Mouse (Mus musculus): Measurements from ENCODE around the gene Prom1. TPM values are rescaled to one million over a fixed set of nuclear protein-coding genes. Genes with fewer than 3 reads are reported as not detected.
A peak's percentile ranks its signal among the peaks of the same experiment; 100 is the strongest.
"Not testable (repeated sequence)": the region's sequence is repeated elsewhere in the genome, so short reads cannot be mapped to it uniquely, and the experiment has no call there.

The Prom1 gene
- 2.3 TPM in 1 of 2 replicates, not detected in the other for total RNA-seq (2014; fragmentation: Nextera tagmentation)
- total RNA-seq (2017), result 0.28 TPM in 1 of 2 replicates, not detected in the other

- ATAC-seq (replicated peaks; ENCODE audit: low FRiP score, low TSS enrichment, poor library complexity, severe bottlenecking), result 0 out of 2 replicates have a peak, but pooled peaks have one; percentile 26
Measured at GRCm38 (mm10) chr5:44101231-44102110, at the start of gene Prom1. TSS of gene Prom1 (minus strand) at chr5:44102032.

DNA sequence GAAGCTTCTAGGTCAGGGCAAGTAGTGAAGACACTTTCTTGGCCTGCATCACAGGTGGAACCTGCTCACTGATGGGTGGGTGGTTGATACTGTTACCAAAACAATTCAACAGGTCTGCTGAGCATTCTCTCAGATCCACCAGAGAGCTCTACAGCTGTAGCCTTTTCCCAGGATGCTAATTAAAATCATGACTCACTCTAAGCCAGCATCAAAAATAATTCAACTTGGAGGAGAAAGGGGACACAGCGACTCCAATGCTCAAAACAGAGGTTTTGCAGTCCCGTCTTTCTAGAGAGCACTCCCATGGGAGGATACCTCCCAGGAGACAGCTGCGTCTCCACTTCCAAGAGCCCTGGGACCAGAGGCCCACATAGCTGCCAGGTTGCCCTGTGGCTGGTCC, 45.9 kb upstream of the Prom1 start:
- no peak for ATAC-seq (replicated peaks; ENCODE audit: low FRiP score, low TSS enrichment, poor library complexity, severe bottlenecking)

DNA sequence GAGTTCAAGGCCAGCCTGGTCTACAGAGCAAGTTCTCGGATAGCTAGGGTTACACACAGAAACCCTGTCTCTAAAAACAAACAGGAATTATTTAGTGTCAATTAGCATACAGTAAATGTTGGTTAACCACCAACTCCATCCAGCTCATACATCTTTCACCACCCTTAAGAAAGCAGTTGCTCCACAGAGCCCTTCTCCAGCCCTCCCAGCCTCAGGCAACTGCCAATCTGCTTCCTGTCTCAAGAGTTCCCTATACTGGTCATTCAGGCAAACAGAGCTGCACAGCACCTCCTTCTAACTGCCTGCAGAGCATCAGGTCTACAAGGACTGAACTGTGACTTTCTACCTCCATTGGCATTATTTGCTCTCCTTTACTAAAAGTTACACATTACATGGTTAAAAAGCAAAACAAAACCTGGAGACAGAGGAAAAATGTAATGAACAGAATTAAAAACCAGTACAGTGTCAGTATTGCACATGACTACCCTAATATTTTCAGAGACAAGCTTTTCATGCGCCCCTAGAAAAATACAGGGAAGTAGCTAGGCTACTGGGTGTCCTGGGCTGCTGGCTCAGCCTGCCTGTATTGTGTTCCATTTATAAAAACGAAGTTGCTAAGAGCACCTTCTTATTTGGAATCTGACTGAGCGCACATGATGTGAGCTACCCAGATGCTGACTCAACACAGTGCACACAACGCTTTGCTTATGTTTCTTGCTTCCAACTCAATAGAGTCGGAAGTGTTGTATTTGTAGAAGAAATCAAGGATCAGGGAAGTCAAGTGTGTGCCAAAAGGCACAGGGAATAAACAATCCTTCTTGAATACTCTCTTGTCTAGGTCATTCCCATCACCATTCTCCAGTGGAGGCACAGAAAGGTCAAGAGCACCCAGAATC, 44.9 kb upstream of the Prom1 start:
- no peak for ATAC-seq (replicated peaks; ENCODE audit: low FRiP score, low TSS enrichment, poor library complexity, severe bottlenecking)

DNA sequence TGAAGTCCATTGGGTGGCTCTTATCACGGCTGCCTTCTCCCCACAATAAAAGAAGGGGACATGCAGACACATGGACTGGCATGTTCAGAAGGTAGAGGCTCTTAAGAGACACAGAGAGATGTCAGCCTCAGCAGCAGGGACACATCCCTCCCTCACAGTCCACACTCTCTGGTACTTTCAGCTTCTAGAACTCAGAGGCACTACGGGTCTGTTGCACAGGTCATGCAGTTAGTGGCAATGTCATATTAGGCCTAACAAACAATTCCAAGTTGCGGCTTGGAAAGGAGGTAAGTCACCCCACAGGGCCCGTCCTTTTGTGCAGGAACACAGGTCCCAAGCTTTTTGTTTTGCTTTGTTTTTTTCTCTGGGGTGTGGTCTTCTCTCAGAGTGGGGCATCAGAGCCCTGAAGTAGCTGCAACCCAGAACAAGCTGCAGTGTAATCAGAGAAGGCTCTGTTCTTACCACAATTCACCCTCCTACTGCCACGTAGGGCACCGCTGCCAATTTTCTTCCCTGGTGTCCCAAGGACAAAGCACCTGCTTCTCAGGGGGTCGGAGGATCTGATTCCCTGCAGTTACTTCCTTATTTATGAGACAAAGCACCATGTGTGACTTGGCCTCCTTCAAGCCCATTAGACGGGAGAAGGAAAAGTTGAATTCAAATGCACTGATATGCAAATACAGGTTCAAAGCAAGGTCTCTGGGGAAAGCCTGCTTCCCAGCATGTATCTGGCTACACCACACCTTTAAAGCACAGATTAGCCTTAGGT, 41.8 kb upstream of the Prom1 start:
- no peak for ATAC-seq (replicated peaks; ENCODE audit: low FRiP score, low TSS enrichment, poor library complexity, severe bottlenecking)

GRCm38 (mm10) chr5:44127487-44127886, 25.7 kb upstream of the Prom1 start:
- ATAC-seq (replicated peaks; ENCODE audit: low FRiP score, low TSS enrichment, poor library complexity, severe bottlenecking), result no peak

DNA sequence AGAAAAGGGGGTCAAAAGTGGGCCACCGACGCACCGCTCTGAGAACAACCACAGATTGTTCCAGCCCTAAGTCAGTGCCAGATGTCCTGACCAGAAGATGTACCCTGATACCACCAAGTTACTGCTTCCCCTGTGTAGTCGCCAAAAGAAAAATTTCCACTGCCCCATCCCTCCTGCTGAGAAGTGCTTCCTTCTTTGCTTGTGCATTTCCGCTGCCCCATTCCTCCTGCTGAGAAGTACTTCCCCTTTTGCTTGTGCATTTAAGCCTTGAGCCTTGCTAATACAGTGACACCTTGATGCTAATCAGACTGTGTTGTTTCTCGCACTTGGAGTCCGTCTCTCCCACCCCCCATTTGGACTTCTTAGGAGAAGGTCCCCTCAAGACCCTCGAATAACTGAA, 24.7 kb upstream of the Prom1 start:
- not testable (repeated sequence) for ATAC-seq (replicated peaks; ENCODE audit: low FRiP score, low TSS enrichment, poor library complexity, severe bottlenecking)

DNA sequence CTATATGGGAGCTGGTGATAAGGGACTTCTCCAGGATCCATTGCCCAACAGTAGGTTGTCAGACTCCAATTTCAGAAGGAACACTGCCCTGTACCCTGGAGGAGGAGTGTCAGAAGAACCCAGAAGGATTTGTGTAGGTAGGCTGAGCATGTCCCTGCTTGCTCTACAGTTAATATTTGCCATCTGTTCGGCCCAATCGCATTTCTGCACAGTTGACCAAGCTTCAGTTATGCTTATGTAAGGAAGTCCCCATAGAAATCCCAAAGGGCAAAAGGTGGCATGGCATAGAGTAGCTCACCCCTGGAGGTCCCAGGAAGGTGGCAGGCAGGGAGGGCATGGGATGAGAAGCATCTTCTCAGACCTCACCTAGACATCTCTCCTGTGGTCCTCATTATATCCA, 19.6 kb upstream of the Prom1 start:
- ATAC-seq (replicated peaks; ENCODE audit: low FRiP score, low TSS enrichment, poor library complexity, severe bottlenecking), result no peak

- ATAC-seq (replicated peaks; ENCODE audit: low FRiP score, low TSS enrichment, poor library complexity, severe bottlenecking), result no peak
Measured at GRCm38 (mm10) chr5:44113138-44113537, 11.3 kb upstream of the Prom1 start.

DNA sequence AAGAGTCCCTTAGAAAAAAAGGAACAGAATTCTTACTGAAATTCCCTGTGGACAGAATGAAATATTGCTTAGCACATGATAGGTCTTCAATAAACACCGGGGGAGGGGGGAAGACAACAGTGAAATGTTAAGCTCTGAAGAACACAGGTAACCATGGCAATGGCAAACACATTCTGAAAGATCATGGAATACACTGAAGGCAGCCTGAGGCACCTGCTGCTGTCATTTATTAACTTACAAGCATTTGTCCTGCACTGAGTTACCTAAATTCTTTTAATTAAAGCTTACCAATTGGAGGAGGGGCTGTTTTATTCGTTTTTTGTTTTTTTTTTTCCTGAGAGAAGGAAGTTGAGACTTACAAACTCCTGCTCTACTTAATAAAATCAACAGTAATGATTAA, 7.3 kb upstream of the Prom1 start:
- no peak for ATAC-seq (replicated peaks; ENCODE audit: low FRiP score, low TSS enrichment, poor library complexity, severe bottlenecking)

GRCm38 (mm10) chr5:44108125-44108524, 6.3 kb upstream of the Prom1 start:
- ATAC-seq (replicated peaks; ENCODE audit: low FRiP score, low TSS enrichment, poor library complexity, severe bottlenecking), result no peak

GRCm38 (mm10) chr5:44105192-44105591, 3.4 kb upstream of the Prom1 start:
- ATAC-seq (replicated peaks; ENCODE audit: low FRiP score, low TSS enrichment, poor library complexity, severe bottlenecking), result no peak

DNA sequence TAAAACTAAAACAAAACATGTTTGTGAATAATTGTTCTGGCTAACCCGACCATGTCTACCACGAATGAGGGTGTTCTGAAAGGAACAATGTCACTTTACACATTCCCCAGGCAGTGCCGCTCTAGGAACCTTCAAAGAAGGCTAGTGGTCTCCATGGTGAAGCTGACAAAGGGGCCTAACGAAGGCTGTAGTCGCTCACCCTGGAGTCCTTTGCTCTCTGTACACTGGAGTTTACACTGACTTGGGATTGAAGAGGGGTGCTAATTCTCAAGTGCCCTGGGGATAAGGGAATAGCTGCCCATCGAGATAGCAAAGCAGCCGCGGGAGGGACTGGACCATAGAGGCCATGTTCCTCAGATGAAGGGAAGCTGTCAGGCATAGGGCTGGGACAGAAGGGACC, 2.9 kb upstream of the Prom1 start:
- ATAC-seq (replicated peaks; ENCODE audit: low FRiP score, low TSS enrichment, poor library complexity, severe bottlenecking), result no peak

- no peak for ATAC-seq (replicated peaks; ENCODE audit: low FRiP score, low TSS enrichment, poor library complexity, severe bottlenecking)
Measured at GRCm38 (mm10) chr5:44104120-44104519, 2.3 kb upstream of the Prom1 start.

DNA sequence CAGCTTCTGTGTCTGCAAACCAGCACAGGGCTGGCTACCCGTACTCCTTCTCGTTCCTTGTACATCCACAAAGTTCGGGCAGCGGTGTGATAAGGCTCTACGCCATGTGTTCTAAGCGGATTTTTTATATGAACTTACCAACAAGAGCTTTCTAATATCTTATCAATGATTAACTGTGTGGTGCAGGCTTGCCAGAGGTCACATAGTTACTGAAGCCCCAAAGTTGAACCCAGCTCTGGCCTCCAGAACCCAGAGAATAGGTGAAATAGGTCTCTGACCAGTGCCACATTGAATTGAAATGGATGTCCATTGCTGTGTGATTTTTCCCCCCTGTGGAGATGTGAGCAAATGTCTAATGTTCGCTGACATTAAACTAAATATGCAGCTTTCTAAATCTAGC, 1.3 kb upstream of the Prom1 start:
- no peak for ATAC-seq (replicated peaks; ENCODE audit: low FRiP score, low TSS enrichment, poor library complexity, severe bottlenecking)

DNA sequence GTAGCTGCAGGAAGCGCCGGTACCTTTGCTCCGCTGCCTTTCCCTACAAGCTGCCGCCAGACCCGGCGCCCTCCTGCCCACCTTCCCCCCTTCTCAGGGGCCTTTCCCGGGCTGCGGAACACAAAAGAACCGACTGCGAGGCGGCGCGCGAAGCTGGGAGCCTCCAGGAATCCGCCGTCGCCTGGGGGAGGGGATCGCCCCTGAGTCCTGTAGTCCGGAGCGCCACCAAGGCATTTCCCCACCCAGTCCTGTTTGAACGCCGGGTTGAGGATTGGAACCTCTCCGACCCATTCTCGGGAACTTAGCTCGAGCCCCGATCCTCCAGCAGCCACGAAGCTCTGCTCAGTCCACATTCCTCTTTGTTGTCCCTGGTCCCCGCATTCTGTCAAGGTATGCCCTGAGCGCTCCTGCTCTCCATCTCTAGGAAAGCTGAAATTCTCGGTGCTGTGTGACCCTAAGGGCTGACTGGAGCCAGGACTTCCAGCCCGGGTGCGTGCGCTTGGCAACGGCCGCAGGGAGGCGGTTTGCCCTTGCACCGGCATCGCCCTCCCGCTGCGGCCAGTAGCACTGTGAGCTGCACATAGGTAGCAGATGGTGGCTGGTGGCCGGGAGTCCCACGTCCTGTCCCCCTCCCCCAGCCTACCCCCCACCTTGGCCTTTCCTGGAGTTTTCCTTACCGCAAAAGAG, 1.1 kb downstream of the Prom1 start:
- ATAC-seq (replicated peaks; ENCODE audit: low FRiP score, low TSS enrichment, poor library complexity, severe bottlenecking), result no peak

DNA sequence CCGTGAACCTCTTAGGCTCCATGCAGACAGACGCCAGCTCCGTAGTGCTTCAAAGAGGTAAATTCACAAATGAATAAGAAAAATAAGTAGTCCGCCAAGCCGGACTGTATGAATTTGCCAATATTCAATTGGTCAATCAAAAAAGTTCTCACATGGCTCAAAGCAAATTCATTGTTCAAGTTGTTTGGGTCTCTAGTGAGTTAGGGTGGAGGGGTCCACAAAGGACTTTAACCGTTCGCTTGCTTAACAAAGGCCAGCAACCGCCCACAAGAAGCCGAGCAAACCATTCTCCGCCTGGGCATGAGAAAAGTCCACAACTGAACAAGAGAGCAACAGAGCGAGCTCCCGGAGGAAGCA, 1.7 kb downstream of the Prom1 start:
- ATAC-seq (replicated peaks; ENCODE audit: low FRiP score, low TSS enrichment, poor library complexity, severe bottlenecking), result no peak

GRCm38 (mm10) chr5:44096996-44097395, 4.8 kb downstream of the Prom1 start:
- no peak for ATAC-seq (replicated peaks; ENCODE audit: low FRiP score, low TSS enrichment, poor library complexity, severe bottlenecking)

DNA sequence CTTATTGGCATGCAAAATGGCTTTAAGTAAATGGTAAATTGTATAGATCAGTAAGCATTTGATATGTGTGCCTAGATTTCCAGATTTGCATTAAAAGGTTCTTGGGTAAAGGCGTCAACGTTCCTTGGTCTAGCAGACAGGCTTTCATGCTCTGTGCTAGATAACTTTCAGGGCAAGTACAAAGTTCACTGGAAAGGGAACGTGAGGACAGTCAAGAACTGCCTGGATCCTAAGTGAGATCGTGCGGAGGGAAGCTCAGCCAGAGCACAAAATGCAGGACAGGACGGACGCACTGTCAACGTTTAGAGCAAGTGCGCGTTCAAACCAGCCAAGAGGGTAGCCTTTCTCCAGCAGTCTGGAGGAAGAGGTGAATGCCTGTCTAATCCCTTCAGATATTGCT, 5.7 kb downstream of the Prom1 start:
- no peak for ATAC-seq (replicated peaks; ENCODE audit: low FRiP score, low TSS enrichment, poor library complexity, severe bottlenecking)

GRCm38 (mm10) chr5:44095697-44096096, 6.1 kb downstream of the Prom1 start:
- ATAC-seq (replicated peaks; ENCODE audit: low FRiP score, low TSS enrichment, poor library complexity, severe bottlenecking), result no peak
